Mouse (Mus musculus) lung, adult 2 months (tissue): ENCODE data around the gene Atr. TPM values are rescaled to one million over a fixed set of nuclear protein-coding genes. Genes with fewer than 3 reads are reported as not detected.

Experiments used
- DNase-seq: peaks from one replicate; pipeline ENCODE4 v3.0.0; 2022
- H3K4me1 ChIP-seq: fragments of 200-500 bp; 2 replicates; pipeline ENCODE4 v1.6.1; 2011; ENCODE audit warnings: low read length; ENCODE audit not compliant: control insufficient read depth, insufficient read depth
- H3K4me3 ChIP-seq: fragments of 200-500 bp; replicated peaks from 2 replicates; pipeline ENCODE3; 2011; ENCODE audit warnings: low read depth, mild to moderate bottlenecking, control low read depth, low read length; ENCODE audit errors: extremely low read depth
- CTCF ChIP-seq: fragments of 200-500 bp; IDR thresholded peaks from 2 replicates; pipeline ENCODE4 v1.5.1; 2011; ENCODE audit warnings: mild to moderate bottlenecking, low read length, control low read depth; ENCODE audit not compliant: insufficient read depth
- POLR2A ChIP-seq: fragments of 200-500 bp; IDR thresholded peaks from 2 replicates; pipeline ENCODE4 v1.6.1; 2011; ENCODE audit warnings: low read depth, mild to moderate bottlenecking, control low read depth, low read length, borderline replicate concordance; ENCODE audit errors: extremely low read depth
- WGBS: fragments of 180-500 bp; shearing (Covaris S2); methylation state at CpG from one replicate; pipeline ENCODE4 v1.1.7; 2018; 5-methylcytosine and 5-hydroxymethylcytosine counted together
- polyA plus RNA-seq: library from polyadenylated mRNA; depleted of rRNA; stranded (reverse); fragments of >200 nt; gene quantifications from 2 replicates; pipeline ENCODE4 v1.2.3, GENCODE M21; 2012

Gene Atr
- polyA plus RNA-seq, 1 experiment = 2.1 TPM

GRCm38 (mm10) chr9:95834799-95835198 lies 22.6 kb upstream of the Atr start:
- H3K4me3 ChIP-seq = no peak overlapping the region
- WGBS = 46% methylated on average over 3 of the region's 3 CpGs
- no peaks in the 10 kb centered on the region for H3K4me1 ChIP-seq
- TF ChIP-seq POLR2A (no peak), CTCF (no peak)
- no peak for DNase-seq

GRCm38 (mm10) chr9:95835741-95836140 lies 21.7 kb upstream of the Atr start:
- DNase-seq = no peak
- Histone ChIP-seq H3K4me3 (no peak overlapping the region), H3K4me1 (no peaks in the 10 kb centered on the region)
- WGBS = 86% methylated on average over 10 of the region's 10 CpGs
- no peak for TF ChIP-seq CTCF
- TF ChIP-seq POLR2A = no peak

- no peak for DNase-seq
- H3K4me1 ChIP-seq = no peaks in the 10 kb centered on the region
- 78% methylated on average over 3 of the region's 3 CpGs for WGBS
- TF ChIP-seq POLR2A = no peak
- TF ChIP-seq CTCF = no peak
- H3K4me3 ChIP-seq = no peak overlapping the region
Measured at GRCm38 (mm10) chr9:95839424-95839823, 18.0 kb upstream of the Atr start.

GRCm38 (mm10) chr9:95844825-95845460 lies 12.5 kb upstream of the Atr start, which contains the start of gene Pls1:
Pls1 (minus strand) TSS chr9:95845311.
- Histone ChIP-seq H3K4me3 (peak within 1 kb of the TSS; percentile 73), H3K4me1 (no peaks in the 10 kb centered on the region)
- TF ChIP-seq POLR2A (0 out of 2 replicates have a peak, but pooled peaks have one; percentile 15), CTCF (no peak)
- 1% methylated on average over 46 of the region's 46 CpGs for WGBS
- peak; percentile 88 for DNase-seq

GRCm38 (mm10) chr9:95845711-95846110 lies 11.7 kb upstream of the Atr start:
- 53% methylated on average over 4 of the region's 4 CpGs for WGBS
- peak; percentile 28 for DNase-seq
- Histone ChIP-seq H3K4me3 (no peak overlapping the region), H3K4me1 (no peaks in the 10 kb centered on the region)
- no peak for TF ChIP-seq CTCF
- TF ChIP-seq POLR2A = no peak

- no peak for DNase-seq
- 65% methylated on average over 11 of the region's 11 CpGs for WGBS
- TF ChIP-seq CTCF (no peak), POLR2A (no peak)
Measured at GRCm38 (mm10) chr9:95851671-95852070, 5.7 kb upstream of the Atr start.

GRCm38 (mm10) chr9:95852896-95853295 lies 4.5 kb upstream of the Atr start:
- WGBS = 26% methylated on average over 4 of the region's 4 CpGs
- no peak overlapping the region for H3K4me3 ChIP-seq
- peak; percentile 53 for TF ChIP-seq CTCF
- no peak for TF ChIP-seq POLR2A
- H3K4me1 ChIP-seq = 0 out of 2 replicates have a peak, but pooled peaks cover 2% of the 10 kb centered on the region
- DNase-seq = peak; percentile 62

More at GRCm38 (mm10) chr9:95851671-95852070, 5.7 kb upstream of the Atr start:
- H3K4me3 ChIP-seq = no peak overlapping the region
- H3K4me1 ChIP-seq = no peaks in the 10 kb centered on the region

GRCm38 (mm10) chr9:95854891-95855290 lies 2.5 kb upstream of the Atr start:
- TF ChIP-seq POLR2A = no peak
- TF ChIP-seq CTCF = no peak
- no peak for DNase-seq
- Histone ChIP-seq H3K4me1 (0 out of 2 replicates have a peak, but pooled peaks cover 2% of the 10 kb centered on the region), H3K4me3 (no peak overlapping the region)
- 74% methylated on average over 2 of the region's 2 CpGs for WGBS

GRCm38 (mm10) chr9:95856004-95856403 lies 1.4 kb upstream of the Atr start:
- H3K4me3 ChIP-seq = no peak overlapping the region
- 74% methylated on average over 4 of the region's 4 CpGs for WGBS
- no peak for DNase-seq
- 0 out of 2 replicates have a peak, but pooled peaks cover 2% of the 10 kb centered on the region for H3K4me1 ChIP-seq
- no peak for TF ChIP-seq POLR2A
- no peak for TF ChIP-seq CTCF

GRCm38 (mm10) chr9:95858027-95858570 lies 702 bp downstream of the Atr start:
- H3K4me3 ChIP-seq = peak overlapping the region; percentile 68
- DNase-seq = no peak
- WGBS = under 1% methylated on average over 31 of the region's 31 CpGs
- TF ChIP-seq POLR2A = no peak
- no peak for TF ChIP-seq CTCF
- H3K4me1 ChIP-seq = 0 out of 2 replicates have a peak, but pooled peaks cover 2% of the 10 kb centered on the region
